Mouse (Mus musculus) CH12.LX (cell line): ENCODE results near the gene Rngtt. TPM values are rescaled to one million over a fixed set of nuclear protein-coding genes. Genes with fewer than 3 reads are reported as not detected.

Experiments used
- DNase-seq: peaks from one replicate; pipeline ENCODE4 v3.0.0-alpha.2; 2013; ENCODE audit errors: extremely low read depth
- H3K27ac ChIP-seq: 2 replicates; pipeline ENCODE4 v1.5.1; 2012; ENCODE audit warnings: low read depth, mild to moderate bottlenecking, control low read depth, moderate library complexity; ENCODE audit not compliant: insufficient read depth
- H3K27me3 ChIP-seq: replicated peaks from 2 replicates; pipeline ENCODE3; 2012; ENCODE audit warnings: inconsistent platforms
- H3K36me3 ChIP-seq, 2 experiments: replicated peaks in 1 of 2; 2 replicates each; pipeline versions ENCODE3 to v1.6.1; 2012; ENCODE audit warnings: inconsistent platforms in 1 of 2, low read length in 1 of 2, mild to moderate bottlenecking in 1 of 2, mixed read lengths in 1 of 2, moderate library complexity in 1 of 2; ENCODE audit not compliant: control insufficient read depth in 1 of 2, insufficient read depth in 1 of 2
- H3K4me1 ChIP-seq, 2 experiments: 2 replicates each; pipeline ENCODE4 v1.6.1; 2012; ENCODE audit warnings: inconsistent platforms in 1 of 2, moderate library complexity in 1 of 2; ENCODE audit not compliant: insufficient read depth in 2 of 2, control insufficient read depth in 1 of 2
- H3K4me2 ChIP-seq: 2 replicates; pipeline ENCODE4 v1.6.1; 2012; ENCODE audit warnings: low read depth, mild to moderate bottlenecking, control low read depth; ENCODE audit not compliant: poor library complexity, insufficient read depth, severe bottlenecking
- H3K4me3 ChIP-seq, 3 experiments: fragments of 150-350 bp in 1 of 3; sonication (generic) in 1 of 3; replicated peaks in 1 of 3; 2 replicates each; pipeline versions ENCODE3 to v1.5.1; 2011 to 2012; ENCODE audit warnings: low read depth in 2 of 3, low read length in 2 of 3, mild to moderate bottlenecking in 2 of 3, moderate library complexity in 2 of 3, control low read depth in 1 of 3, improper control_type of control experiment in 1 of 3, inconsistent platforms in 1 of 3, mixed read lengths in 1 of 3; ENCODE audit not compliant: poor library complexity in 1 of 3
- H3K79me2 ChIP-seq: replicated peaks from 2 replicates; pipeline ENCODE4 v1.6.1; 2012; ENCODE audit warnings: mild to moderate bottlenecking, moderate library complexity; ENCODE audit not compliant: control insufficient read depth, poor library complexity, insufficient read depth, severe bottlenecking; ENCODE audit errors: extremely low read depth
- H3K9ac ChIP-seq: 2 replicates; pipeline ENCODE4 v1.6.1; 2012; ENCODE audit warnings: low read depth, mild to moderate bottlenecking, control low read depth, moderate library complexity; ENCODE audit not compliant: insufficient read depth
- H3K9me3 ChIP-seq: replicated peaks from 2 replicates; pipeline ENCODE3; 2012; ENCODE audit warnings: low read length, inconsistent platforms, mixed read lengths
- BHLHE40 ChIP-seq: IDR thresholded peaks from 2 replicates; pipeline ENCODE4 v1.6.1; 2011; ENCODE audit warnings: mild to moderate bottlenecking, low read depth, low read length, improper control_type of control experiment
- CHD2 ChIP-seq: IDR thresholded peaks from 2 replicates; pipeline ENCODE4 v1.6.1; 2011; ENCODE audit warnings: low read length, improper control_type of control experiment
- CTCF ChIP-seq, 2 experiments: IDR thresholded peaks in 1 of 2; conservative IDR thresholded peaks in 1 of 2; 2 replicates each; pipeline ENCODE4 v1.5.1; 2011 to 2012; ENCODE audit warnings: low read depth in 2 of 2, low read length in 2 of 2, improper control_type of control experiment in 1 of 2, inconsistent platforms in 1 of 2, mild to moderate bottlenecking in 1 of 2, moderate library complexity in 1 of 2
- ETS1 ChIP-seq: conservative IDR thresholded peaks from 2 replicates; pipeline ENCODE4 v1.6.1; 2012; ENCODE audit warnings: low read depth, mild to moderate bottlenecking, inconsistent platforms, low read length, improper control_type of control experiment, moderate library complexity
- IRF4 ChIP-seq: IDR thresholded peaks from 2 replicates; pipeline ENCODE4 v1.6.1; 2014; ENCODE audit warnings: low read depth, mild to moderate bottlenecking, inconsistent platforms, low read length, improper control_type of control experiment
- JUND ChIP-seq: conservative IDR thresholded peaks from 2 replicates; pipeline ENCODE4 v1.6.1; 2011; ENCODE audit warnings: low read depth, low read length, improper control_type of control experiment
- KAT2A ChIP-seq: IDR thresholded peaks from 2 replicates; pipeline ENCODE4 v1.6.1; 2012; ENCODE audit warnings: low read length, improper control_type of control experiment, inconsistent platforms; ENCODE audit not compliant: insufficient replicate concordance
- MAFK ChIP-seq: IDR thresholded peaks from 2 replicates; pipeline ENCODE4 v1.6.1; 2011; ENCODE audit warnings: low read length, improper control_type of control experiment; ENCODE audit not compliant: insufficient replicate concordance
- MEF2A ChIP-seq: IDR thresholded peaks from 2 replicates; pipeline ENCODE4 v1.6.1; 2014; ENCODE audit warnings: low read depth, mild to moderate bottlenecking, inconsistent platforms, low read length, improper control_type of control experiment, borderline replicate concordance
- MXI1 ChIP-seq: IDR thresholded peaks from 2 replicates; pipeline ENCODE4 v1.6.1; 2011; ENCODE audit warnings: mild to moderate bottlenecking, low read depth, low read length, improper control_type of control experiment
- NELFE ChIP-seq: IDR thresholded peaks from 2 replicates; pipeline ENCODE4 v1.6.1; 2011; ENCODE audit warnings: low read depth, low read length, improper control_type of control experiment
- NRF1 ChIP-seq: IDR thresholded peaks from 2 replicates; pipeline ENCODE4 v1.6.1; 2014; ENCODE audit warnings: low read depth, mild to moderate bottlenecking, inconsistent platforms, low read length, improper control_type of control experiment, moderate library complexity
- POLR2A ChIP-seq: IDR thresholded peaks from 2 replicates; pipeline ENCODE4 v1.6.1; 2011; ENCODE audit warnings: low read depth, mild to moderate bottlenecking, improper control_type of control experiment, low read length
- RCOR1 ChIP-seq: conservative IDR thresholded peaks from 2 replicates; pipeline ENCODE4 v1.6.1; 2012; ENCODE audit warnings: low read depth, mild to moderate bottlenecking, inconsistent platforms, low read length, improper control_type of control experiment
- SIN3A ChIP-seq: IDR thresholded peaks from 2 replicates; pipeline ENCODE4 v1.6.1; 2012; ENCODE audit warnings: low read length, improper control_type of control experiment, inconsistent platforms
- SMC3 ChIP-seq: IDR thresholded peaks from 2 replicates; pipeline ENCODE4 v1.6.1; 2011; ENCODE audit warnings: low read depth, low read length, improper control_type of control experiment
- TCF12 ChIP-seq: IDR thresholded peaks from 2 replicates; pipeline ENCODE4 v1.6.1; 2014; ENCODE audit warnings: low read depth, mild to moderate bottlenecking, inconsistent platforms, low read length, improper control_type of control experiment
- USF2 ChIP-seq: conservative IDR thresholded peaks from 2 replicates; pipeline ENCODE4 v1.6.1; 2011; ENCODE audit warnings: low read depth, low read length, improper control_type of control experiment
- ZC3H11A ChIP-seq: IDR thresholded peaks from 2 replicates; pipeline ENCODE4 v1.6.1; 2012; ENCODE audit warnings: low read depth, mild to moderate bottlenecking, inconsistent platforms, low read length, improper control_type of control experiment
- ZNF384 ChIP-seq: IDR thresholded peaks from 2 replicates; pipeline ENCODE4 v1.6.1; 2012; ENCODE audit warnings: low read depth, low read length, improper control_type of control experiment, inconsistent platforms
- dilution Hi-C: fragments of 300-500 bp; cut with MboI; formaldehyde crosslinking; loops from 2 replicates; pipeline ENCODE4 v1.14.3; 2020; ENCODE audit warnings: low sequenced_read_pairs; ENCODE audit not compliant: extremely low pct_unique_long_range_greater_than_20kb, extremely low pct_ligation_motif_present
- in situ Hi-C: fragments of 300-500 bp; cut with MboI; formaldehyde crosslinking; loops from 3 replicates; pipeline ENCODE4 v1.14.3; 2019; ENCODE audit warnings: low sequenced_read_pairs, low pct_ligation_motif_present, low pct_unique_long_range_greater_than_20kb, mixed read lengths
- polyA plus RNA-seq: library from polyadenylated mRNA; unstranded; fragments of >175 nt; gene quantifications from 2 replicates; pipeline ENCODE4 v1.2.1, GENCODE M21; 2012; ENCODE audit warnings: low read depth; ENCODE audit not compliant: insufficient read length
- total RNA-seq, 2 experiments: library from RNA; depleted of rRNA; stranded (reverse); fragments of 300-350 nt in 1 of 2; fragments of >200 nt in 1 of 2; gene quantifications; 2 replicates each; pipeline ENCODE4 v1.2.3; 2012 to 2014

Rngtt gene
- total and polyA plus RNA-seq, 3 experiments, result 12.5 to 20.1 (median 16.9) TPM

DNA sequence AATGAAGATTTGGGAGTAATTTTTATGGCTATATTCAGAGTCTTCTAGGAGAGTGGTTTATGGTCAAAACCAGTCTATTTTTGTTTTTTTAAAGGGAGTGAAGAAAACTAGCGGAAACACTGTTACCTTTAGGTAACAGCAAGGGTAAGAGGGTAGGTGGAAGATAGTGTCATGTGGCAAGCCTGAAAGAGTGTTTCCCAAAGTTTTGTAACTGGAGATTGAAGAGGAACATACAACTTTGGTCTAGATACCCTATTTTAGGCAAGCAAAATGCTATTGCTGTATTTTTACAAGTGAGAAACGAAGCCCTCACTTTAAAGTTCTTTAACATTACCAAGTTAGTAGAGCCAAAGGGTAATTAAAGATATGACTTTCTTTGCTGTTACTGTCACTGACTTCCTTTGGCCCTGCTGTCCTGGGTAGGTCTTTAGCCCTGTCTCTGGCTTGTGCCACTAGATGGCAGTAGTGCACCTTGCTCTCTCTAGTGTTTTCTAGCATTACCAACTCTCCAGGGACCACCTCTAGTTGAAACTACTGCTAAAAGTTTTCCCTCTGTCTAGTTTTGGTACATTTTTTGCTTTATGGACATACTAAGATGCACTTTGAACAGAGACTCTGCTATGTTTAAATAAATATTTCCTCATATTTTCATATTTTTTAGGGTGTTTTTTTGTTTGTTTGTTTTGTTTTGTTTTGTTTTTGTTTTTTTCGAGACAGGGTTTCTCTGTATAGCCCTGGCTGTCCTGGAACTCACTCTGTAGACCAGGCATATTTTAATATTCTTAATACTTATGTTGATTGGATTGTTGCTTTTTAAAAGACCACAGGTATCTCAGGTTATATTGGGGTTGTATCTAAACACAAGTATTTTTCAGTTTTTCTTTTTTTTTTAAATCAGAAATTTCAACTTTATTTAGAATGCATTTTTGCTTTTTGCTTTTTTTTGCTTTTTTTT is 86.4 kb downstream of the Rngtt start:
- Histone ChIP-seq H3K4me3 (no peak overlapping the region), H3K36me3 (peaks cover 0 to 20% of the 10 kb centered on the region in 2 experiments), H3K4me1 (no peaks in the 10 kb centered on the region), H3K4me2 (no peak overlapping the region), H3K9ac (no peak overlapping the region), H3K27me3 (no peaks in the 10 kb centered on the region), H3K79me2 (no peaks in the 10 kb centered on the region), H3K9me3 (no peaks in the 10 kb centered on the region), H3K27ac (no peak overlapping the region)
- dilution Hi-C loops (no loop called here), in situ Hi-C loops (loop anchor here (25.0 kb wide), 1 partner anchor 1166 kb away; the partner anchor contains the start of gene Akirin2)
- peak; percentile 92 for DNase-seq
- TF ChIP-seq CTCF (conservative IDR thresholded peaks at IDR 0.05 in 1 of 2, IDR thresholded peaks at IDR 0.05 in 1 of 2; ENCODE audit: low read depth in 2 of 2, low read length in 2 of 2) (peak; percentile 94 to 96), ETS1 (0 out of 2 replicates have a peak, but pooled peaks have one; percentile 13), SMC3 (peak; percentile 86), USF2 (no peak), SIN3A (peak; percentile 48; the same call in 1 of the 2 replicates), IRF4 (peak; percentile 50; the same call in 1 of the 2 replicates), MXI1 (no peak), RCOR1 (no peak), NELFE (peak; percentile 19; the same call in 1 of the 2 replicates), KAT2A (peak; percentile 71; the same call in 1 of the 2 replicates), ZC3H11A (peak; percentile 71), JUND (peak; percentile 42; the same call in 1 of the 2 replicates), NRF1 (no peak), POLR2A (no peak), TCF12 (0 out of 2 replicates have a peak, but pooled peaks have one; percentile 42), MAFK (0 out of 2 replicates have a peak, but pooled peaks have one; percentile 34), MEF2A (no peak), ZNF384 (peak; percentile 18; the same call in 1 of the 2 replicates)

GRCm38 (mm10) chr4:33405723-33406293 is 95.7 kb downstream of the Rngtt start:
- peaks cover 3 to 24% of the 10 kb centered on the region in 2 experiments for H3K36me3 ChIP-seq
- dilution Hi-C loops, result no loop called here
- no peaks in the 10 kb centered on the region for H3K9me3 ChIP-seq
- no peaks in the 10 kb centered on the region for H3K4me1 ChIP-seq
- no peak for TF ChIP-seq USF2
- no peak for TF ChIP-seq CHD2
- TF ChIP-seq SMC3, result no peak
- no peak for TF ChIP-seq BHLHE40
- TF ChIP-seq ZC3H11A, result no peak
- TF ChIP-seq MAFK, result no peak
- no peak for TF ChIP-seq MEF2A
- in situ Hi-C loops, result loop anchor here (25.0 kb wide), 1 partner anchor 831 kb away; no protein-coding TSS in a partner anchor
- no peak overlapping the region for H3K4me2 ChIP-seq
- no peak overlapping the region for H3K4me3 ChIP-seq
- DNase-seq, result no peak
- no peaks in the 10 kb centered on the region for H3K27me3 ChIP-seq
- H3K79me2 ChIP-seq, result no peaks in the 10 kb centered on the region
- no peak overlapping the region for H3K27ac ChIP-seq
- no peak overlapping the region for H3K9ac ChIP-seq
